Mouse (Mus musculus): ENCODE measurements around the gene Tanc2.
A peak's percentile ranks its signal among the peaks of the same experiment; 100 is the strongest.

The Tanc2 gene

DNA sequence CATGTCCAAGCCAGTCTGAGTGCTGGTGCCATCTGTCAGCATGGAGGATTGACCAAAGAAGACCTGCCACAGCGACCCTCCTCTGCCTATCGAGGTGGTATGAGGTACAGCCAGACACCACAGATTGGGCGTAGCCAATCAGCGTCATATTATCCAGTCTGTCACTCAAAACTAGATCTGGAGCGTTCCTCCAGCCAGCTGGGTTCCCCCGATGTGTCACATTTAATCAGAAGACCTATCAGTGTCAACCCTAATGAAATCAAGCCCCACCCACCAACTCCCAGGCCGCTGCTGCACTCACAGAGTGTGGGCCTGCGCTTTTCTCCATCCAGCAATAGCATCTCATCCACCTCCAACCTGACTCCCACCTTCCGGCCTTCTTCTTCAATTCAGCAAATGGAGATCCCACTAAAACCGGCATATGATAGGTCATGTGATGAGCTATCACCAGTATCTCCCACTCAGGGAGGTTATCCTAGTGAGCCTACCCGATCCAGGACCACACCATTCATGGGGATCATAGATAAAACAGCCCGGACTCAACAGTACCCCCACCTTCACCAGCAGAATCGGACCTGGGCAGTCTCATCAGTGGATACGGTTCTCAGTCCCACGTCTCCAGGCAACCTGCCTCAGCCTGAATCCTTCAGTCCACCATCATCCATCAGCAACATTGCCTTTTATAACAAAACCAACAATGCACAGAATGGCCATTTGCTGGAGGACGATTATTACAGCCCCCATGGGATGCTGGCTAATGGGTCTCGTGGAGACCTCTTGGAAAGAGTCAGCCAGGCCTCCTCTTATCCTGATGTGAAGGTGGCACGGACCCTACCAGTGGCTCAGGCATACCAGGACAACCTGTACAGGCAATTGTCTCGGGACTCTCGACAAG, 333.2 kb downstream of the Tanc2 start:
- no peak for DNase-seq (ENCODE audit: extremely low read depth, low read depth)

DNA sequence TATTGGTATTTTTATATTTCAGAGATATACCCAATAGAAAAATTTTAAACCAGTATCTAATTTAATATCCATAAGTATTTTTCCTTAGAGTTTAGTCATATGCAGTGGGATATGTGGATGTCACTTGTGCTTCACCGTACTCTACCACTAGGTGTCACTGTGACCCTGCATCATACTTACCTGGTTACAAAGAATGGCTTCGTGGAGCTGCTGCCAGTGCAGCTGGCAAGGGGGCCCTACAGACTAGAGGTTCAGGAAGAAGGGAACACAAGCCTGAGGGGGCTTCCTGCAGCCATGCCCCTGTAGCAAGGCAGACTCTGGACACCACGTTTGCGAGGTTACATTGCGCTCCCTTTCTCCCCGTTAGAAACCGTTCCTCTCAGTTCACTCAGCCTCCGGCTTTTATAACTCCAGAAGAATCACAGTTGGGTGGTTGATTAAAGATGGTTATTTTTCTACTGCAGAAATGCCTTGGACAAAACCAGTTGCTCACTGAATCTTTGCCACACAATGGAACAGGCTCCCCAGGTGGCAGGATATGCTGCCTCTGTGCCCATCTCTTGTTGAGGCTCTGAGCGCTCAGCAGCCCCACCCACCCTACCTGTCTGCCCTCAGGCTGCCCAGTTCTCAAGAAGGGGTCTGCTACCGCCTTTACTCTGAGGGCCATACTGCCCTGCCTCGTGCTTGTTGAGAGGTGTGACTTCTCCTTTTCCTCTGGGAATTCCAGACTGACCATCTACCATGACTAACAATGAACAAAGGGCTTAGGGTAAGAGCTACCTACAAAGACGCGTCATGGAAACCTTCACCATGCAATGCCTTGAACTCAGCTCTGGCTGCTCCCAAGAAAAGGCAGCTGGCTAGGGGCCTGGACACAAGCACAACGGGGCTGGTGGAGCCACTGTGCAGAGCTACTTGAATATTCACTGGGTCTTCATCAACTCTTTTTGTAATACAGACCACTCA, 337.6 kb downstream of the Tanc2 start:
- DNase-seq (ENCODE audit: extremely low read depth, low read depth) = peak; percentile 53

DNA sequence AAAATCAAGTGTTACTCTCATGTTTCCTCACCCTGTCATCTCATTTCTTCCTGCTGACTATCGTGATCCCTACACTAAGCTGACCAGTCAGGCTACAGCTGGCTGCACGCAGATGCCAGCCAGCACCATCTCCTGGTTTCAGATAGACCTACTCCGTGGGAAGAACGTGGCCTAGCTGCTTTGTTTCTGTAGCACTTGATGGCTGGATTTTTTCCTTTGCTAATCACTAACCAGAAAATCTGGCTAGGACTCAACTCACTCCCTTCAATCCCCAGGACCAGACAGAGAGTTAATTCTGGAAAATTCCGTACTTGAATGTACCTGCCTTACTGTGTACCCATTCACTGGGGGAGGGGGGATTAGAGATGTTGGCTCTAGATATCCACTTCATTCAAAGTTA, 338.4 kb downstream of the Tanc2 start:
- DNase-seq (ENCODE audit: extremely low read depth, low read depth) = no peak

DNA sequence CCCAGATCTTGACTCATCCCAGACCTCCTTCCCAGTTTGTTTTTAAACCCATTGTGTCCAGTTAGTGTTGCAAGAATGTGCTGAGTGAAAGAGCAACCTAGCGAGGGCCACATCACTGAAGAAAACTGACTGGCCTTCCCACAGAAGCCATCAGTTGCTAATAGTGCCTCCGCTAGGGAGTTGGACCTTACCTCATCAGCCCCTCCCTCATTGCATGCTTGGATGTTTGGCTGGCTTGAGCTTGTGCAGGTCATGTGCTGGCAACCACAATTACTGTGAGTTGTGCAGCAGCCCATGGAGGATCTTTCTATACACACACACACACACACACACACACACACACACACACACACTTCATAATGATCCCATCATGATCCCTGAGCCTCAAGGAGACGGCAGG, 341.6 kb downstream of the Tanc2 start:
- no peak for DNase-seq (ENCODE audit: extremely low read depth, low read depth)

DNA sequence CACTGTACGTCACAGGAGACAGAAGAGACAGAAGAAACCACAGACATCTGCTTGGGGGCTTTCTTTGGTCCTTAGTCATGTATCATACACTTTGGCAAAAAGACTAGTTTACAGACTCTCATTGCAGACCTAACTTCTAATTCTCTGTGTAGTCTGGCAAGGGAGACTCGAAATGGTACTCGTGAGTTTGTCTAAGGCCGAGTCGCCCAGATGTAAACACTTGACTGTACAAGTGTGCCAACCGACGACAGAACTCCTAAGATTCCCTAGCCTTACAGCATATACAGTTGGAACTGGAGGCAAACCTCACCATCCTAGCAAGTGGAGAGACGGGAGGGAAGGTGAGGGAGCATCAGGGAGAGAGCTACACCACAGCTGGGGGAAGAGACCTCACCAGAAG, 344.0 kb downstream of the Tanc2 start:
- no peak for DNase-seq (ENCODE audit: extremely low read depth, low read depth)

DNA sequence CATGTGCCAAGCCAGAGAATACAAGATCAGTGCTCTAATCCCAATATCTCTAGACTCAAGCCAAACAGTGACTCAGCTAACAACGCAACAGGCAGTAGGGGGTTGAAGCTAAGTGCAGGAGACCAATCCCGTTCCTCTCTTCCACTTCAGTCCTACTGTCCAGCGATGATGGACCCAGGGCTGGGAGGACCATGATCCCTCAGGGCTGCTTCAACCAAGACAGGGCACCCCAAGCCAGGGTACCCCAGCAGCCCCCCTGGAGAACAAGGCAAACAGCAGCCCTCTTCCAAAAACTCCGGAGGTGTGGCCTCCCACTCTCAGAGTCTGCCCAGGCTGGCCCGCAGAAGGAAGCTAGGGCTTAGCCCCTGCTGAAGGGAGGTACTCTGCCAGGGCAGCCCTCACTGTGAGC, 344.5 kb downstream of the Tanc2 start:
- DNase-seq (ENCODE audit: extremely low read depth, low read depth) = no peak

DNA sequence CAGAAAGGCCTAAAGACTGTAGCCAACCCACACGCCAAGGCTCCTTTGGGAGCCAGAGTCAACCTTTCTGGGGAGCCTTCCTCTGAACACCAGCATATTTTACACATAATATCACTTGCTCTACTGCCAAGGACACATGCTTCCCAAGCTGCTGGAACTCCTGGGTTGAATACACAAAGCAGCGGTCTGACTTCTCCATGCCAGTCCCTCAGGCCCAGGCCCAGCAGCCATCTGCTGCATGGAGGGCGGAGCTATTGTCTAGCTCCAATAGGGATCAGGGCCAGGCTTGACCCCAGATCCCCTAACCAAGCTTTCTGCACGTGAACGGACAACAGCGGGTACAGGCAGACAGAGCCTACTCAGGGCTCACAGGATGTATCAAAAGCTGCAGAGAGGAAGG, 345.0 kb downstream of the Tanc2 start:
- DNase-seq (ENCODE audit: extremely low read depth, low read depth) = no peak

DNA sequence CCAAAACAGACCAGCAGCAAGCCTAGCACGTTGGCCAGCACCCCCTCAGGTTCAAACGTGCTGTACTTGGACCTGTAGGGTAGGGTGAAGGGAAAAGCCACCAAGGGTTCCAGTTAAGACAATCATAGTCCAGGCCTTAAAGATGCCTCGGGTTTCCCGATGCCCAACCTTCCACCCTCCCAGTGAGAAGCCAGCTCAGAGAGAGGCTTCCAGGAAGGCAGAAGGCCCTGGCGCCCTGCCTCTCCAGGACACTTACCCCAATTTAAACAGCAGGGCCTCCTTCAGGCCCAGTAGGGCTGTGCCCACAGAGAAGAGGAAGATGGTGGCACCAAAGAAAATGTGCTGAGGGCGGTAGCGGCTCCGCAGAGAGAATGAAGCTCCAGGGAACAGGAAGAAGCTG, 345.7 kb downstream of the Tanc2 start:
- no peak for DNase-seq (ENCODE audit: extremely low read depth, low read depth)

DNA sequence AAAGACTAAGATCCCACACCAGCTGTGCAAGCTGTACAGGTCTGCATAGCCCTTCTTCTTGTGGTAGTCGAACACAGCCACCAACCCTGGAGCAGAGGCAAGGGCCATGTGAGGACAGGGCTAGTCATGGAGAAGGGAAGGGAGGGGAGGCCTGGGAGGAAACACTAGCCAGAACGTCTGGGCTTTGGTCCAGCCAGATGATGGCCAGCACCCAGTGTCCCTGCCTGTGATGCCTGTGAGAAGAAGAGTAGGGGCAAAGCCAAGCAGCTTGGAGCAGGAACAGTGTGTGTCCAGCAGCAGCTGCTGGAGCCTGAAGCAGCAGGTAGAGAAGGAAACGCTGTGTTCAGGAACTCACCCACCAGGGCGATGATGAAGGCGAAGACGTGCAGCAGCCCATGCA, 346.4 kb downstream of the Tanc2 start:
- DNase-seq (ENCODE audit: extremely low read depth, low read depth) = no peak

DNA sequence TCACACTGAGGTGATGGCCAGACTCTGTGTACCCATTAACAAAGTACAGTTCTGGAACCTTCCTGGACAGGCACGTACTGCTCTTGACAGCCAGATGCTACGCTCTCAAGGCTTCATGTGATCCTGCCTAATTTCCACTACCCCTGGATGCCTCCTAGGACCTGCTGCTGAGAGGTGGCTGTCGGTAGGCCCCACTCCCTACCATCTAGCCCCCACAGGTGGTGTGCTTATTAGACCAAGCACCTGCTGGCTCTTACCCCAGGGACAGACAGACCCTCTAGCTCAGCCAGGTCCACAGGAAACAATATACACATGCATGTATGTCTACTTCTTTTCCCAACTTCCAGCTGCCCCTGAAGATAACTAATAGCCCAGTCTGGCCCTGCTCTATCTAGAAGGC, 347.2 kb downstream of the Tanc2 start:
- no peak for DNase-seq (ENCODE audit: extremely low read depth, low read depth)

DNA sequence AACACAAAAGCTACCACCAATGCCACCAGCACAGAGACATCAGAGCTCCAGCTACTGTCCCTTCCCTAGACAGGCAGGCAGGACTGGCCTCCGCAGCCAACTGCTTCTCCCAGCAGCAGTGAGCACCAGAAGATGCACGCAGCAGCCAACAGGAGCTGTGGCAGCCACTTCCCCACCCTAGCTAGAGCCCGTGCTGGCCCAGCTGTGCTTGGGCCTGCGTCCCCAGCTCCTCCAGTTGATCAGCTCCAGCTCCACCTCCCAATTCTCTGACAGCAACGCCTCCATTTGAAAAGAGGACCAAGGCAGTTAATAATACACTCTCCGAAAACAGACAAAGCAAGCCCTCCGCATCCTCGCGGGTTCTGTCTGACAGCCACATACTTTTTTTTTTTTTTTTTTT, 349.0 kb downstream of the Tanc2 start:
- no peak for DNase-seq (ENCODE audit: extremely low read depth, low read depth)

DNA sequence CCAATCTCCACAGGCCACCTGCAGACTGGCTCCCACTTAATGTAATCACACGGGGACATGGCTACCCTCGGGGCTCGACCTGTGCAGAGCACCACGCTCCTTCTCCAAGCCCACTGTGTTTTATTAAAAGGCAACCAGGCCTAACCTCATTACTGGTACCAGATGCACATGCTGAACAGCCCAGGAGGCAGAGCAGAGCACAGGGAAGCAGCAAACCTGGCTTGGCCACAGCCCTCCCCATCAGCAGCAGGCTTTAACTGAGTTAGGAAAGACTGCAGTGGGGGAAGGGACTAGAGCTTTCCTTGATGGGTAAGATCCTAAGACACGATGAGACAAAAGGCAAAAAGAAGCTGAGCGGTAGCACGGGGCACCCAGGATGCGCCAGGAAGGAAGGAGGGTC, 352.2 kb downstream of the Tanc2 start:
- DNase-seq (ENCODE audit: extremely low read depth, low read depth) = no peak

DNA sequence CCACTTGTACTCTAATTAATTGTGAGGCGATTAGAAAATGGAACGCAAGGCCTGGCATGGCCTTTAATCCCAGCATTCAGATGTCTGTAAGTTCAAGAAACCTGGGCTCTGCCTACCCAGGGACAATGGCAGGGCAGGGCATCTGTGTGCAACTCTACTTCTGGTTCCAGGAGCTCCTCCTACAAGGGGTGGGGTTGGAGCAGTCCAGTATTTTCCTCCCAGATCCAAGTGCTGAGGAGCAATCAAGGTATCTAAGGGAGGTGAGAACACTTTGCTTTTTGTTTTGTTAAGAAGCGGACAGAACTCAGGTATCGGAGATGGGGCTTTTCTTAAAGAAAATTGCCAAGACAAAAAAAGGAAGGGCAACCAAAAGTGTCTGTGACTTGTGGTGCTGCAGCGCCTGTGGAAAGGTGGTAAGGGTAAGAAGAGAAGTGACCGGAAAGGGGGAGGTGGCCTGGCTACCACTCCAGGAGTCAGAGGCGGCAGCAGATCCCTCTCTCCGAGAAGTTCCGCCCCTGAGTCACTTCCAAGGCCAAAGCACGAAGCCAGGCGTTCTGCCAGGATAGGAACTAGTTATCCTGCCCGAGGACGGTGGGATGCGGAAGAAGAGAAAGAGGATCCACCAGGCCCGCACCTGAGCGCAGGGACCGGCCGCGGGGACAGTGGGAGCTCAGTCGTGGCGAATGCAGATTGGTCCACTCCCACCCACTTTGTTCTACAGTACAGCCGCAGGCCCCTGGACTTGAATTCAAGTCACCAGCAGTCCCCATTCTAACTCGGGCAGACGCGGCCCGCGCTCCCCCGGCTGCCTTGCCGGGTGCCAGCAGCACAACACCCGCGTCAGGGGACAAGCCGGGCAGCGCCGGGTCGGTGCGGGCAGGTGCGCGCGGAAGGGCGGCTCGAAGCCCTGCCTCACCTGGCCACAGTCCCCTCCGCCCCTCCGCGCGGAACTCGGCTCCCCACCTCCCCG, 353.6 kb downstream of the Tanc2 start:
- no peak for DNase-seq (ENCODE audit: extremely low read depth, low read depth)

DNA sequence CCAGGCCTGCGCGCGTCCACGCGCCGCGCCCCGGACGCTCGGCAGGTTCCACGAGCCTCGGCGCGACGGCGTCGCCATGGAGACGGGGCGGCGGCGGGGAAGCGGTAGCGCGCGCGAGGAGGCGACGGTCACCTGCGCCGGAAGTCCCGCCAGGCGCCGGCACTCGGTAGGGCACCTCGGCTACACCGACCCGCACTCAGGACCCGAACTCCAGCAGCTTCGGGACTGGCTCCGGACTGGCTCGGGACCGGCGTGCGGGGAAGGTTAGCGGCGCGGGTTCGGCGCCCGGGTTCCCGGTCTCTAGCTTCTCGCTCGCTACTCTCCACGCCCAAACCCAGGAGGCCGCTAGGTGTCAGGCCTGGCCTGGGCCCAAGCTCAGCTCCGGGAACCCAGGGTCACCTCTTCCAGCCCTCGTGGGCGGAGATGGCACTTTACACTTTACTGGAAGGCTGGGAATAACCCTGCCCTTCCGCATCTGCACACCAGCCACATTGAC, 354.4 kb downstream of the Tanc2 start:
- no peak for DNase-seq (ENCODE audit: extremely low read depth, low read depth)

DNA sequence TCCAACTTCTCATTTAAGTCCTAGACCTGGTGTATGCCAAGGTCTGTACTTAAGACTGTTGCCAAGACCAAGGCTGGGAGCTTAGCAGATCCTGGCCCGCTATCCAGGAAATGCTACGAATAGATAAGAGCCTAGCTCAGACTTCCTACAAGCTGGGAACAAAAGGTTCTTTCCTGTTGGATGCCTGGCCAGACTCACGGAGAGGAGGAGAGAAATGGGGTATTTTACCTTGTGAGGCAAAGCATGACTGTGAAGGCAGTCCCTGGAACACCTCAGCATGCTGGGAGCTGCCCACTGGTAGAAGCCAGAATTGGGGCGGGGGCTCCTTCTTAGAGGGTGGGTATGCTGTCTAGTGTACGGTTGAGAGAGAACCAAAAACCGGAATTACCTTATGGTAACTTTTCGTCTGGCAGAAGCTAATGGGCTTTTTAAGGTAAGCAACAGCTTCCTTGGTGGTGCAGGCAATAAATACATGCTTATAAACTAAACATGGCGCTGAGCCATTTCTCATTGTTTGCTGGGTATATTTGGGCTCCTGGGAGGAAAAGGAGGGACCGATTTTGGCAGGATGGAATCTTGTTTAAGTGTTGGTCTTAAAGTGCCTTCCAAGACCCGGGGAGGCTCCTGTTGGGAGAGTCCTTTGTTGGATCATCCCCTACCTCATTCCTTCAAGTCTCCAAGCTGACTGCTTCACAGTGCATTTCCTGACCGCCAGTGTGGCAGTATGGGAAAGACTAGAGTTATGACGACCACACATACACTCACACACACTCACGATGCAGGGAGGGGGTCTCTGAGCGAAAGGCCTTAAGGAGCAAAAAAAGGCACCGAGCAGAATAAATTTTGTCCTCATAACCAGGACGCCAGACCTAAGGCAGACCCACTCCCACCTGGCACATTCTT, 355.2 kb downstream of the Tanc2 start:
- no peak for DNase-seq (ENCODE audit: extremely low read depth, low read depth)

DNA sequence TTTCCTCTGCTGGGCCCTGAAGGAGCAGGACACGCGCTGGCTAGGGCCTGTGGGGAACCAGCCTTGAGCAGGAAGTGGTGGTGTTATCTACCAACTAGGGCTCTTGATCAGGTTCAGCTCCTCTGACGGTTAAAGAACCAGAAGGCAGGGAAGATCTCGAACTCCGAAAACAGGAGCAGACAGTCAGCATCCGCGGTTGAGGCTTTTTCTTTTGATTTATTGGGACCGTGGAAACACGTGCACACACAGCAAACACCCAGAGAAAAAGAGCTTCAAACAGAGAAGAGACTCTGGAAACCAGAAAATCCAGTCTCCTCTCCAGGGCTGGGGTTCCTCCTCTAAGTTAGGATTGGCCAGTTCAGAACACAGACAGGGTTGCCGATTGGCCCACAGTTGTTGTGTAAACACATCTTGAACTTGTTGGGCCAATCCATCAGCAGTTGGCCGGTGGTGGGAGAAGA, 356.9 kb downstream of the Tanc2 start:
- DNase-seq (ENCODE audit: extremely low read depth, low read depth) = peak; percentile 86

DNA sequence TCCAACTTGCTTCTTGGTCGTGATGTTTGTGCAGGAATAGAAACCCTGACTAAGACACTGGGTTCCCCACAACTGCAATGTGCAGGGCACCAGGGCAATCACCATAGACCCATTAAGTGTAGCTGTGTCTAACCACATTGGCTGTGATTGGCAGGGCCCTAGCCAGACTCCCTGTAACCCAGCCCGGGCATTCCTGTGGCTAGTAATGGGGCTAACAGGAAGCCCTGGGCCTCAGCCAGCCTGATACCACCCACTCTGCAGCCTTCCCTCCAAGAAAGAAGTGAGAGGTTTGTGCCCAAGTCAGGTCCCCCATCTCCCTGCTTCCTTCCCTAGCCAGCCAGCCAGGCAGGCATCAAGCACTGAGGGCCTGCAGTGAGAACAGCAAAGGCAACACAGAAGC, 358.5 kb downstream of the Tanc2 start:
- DNase-seq (ENCODE audit: extremely low read depth, low read depth) = no peak

DNA sequence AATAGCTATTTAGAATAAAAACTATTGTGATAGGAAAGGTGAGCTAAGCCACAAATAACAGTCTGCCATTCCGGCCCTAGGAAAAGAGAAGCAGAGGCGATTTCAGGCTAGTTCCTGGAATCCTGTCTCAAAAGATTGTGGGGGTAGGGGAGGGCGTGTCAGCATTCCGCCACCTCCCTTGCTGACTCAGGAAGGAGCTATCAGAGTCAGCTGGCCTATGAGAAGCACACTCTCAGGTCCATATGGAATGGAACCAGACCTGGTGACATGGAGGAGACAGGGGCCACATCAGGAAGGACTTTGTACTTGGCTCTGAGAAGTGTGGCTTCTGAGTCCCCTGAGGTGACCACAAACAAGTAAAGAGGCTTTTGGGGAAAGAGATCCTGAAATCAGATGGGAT, 360.7 kb downstream of the Tanc2 start:
- DNase-seq (ENCODE audit: extremely low read depth, low read depth) = peak; percentile 6

DNA sequence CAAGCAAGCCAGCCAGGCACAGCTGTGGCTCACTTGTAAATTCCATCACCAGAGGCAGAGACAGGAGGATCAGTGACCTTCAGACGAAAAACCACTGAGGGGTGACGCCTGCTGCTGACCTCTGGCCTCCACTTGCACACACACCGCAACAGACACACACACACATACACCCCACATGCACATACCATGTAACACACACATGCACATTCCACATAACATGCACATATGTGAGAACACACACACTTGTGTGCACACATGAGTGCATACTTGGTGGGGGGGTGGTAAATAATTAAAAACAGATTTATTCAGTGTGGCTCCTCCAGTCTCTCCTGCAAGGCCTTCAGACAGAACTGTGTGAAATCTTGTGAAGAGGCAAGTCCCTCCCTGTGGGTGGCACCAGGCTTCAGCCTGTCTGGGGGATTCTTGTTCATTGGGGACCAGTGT, 361.8 kb downstream of the Tanc2 start:
- no peak for DNase-seq (ENCODE audit: extremely low read depth, low read depth)

DNA sequence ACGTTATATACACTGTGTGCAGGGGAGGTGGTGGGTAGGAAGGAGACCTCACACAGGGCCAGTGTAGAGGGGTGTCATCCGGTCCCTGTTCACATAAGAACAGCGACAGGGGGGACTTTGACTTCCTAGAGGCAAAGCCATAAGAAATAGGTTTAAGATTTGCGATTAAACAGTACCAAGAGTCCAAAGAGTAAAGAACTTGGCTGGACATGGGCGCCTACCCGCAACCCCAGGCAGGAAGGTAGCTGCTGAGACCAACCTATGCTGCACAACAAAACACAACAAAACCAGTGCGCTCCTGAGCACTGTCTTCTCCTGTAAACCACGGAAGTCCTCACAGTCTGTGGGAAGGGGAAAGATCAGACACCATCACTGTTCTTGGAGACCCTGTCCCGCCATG, 362.3 kb downstream of the Tanc2 start:
- no peak for DNase-seq (ENCODE audit: extremely low read depth, low read depth)
